Mouse (Mus musculus): ENCODE results near the gene S100a13.

Gene S100a13

DNA sequence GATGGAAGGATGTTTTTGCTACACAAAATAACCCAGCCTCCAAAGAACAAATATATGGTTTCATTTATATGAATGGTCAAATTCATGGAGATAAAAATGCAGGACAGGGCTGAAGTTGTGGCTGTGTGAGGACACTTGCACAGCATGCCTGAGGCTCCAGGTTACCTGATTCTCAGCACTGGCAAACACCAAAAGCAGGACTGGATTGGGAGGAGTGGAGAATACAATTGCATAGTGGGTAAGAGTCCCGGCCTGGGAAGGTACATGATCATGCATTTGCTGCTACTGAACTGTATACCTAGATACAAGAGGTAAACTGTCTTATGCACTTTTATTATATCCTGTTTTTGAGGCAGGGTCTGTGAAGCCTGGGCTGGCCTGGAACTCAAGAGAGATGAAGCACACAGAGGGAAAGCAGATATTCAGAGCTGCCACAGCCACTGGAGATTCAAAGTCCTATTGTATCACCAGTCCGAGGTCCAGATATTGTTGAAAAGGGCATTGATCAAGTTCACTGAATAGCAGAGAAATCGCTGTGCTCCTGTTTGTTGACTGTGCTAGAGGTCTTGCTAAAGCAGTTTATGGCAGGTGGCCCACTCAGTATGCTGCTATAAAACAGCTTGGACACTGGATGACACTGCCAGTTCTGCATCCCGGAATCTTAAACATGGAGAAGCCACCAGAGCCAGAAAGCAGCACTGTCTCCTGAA is 20.2 kb upstream of the S100a13 start:
- TF ChIP-seq GATA4 (IDR thresholded peaks at IDR 0.05; ENCODE audit: insufficient replicate concordance, low read length) = no peak

DNA sequence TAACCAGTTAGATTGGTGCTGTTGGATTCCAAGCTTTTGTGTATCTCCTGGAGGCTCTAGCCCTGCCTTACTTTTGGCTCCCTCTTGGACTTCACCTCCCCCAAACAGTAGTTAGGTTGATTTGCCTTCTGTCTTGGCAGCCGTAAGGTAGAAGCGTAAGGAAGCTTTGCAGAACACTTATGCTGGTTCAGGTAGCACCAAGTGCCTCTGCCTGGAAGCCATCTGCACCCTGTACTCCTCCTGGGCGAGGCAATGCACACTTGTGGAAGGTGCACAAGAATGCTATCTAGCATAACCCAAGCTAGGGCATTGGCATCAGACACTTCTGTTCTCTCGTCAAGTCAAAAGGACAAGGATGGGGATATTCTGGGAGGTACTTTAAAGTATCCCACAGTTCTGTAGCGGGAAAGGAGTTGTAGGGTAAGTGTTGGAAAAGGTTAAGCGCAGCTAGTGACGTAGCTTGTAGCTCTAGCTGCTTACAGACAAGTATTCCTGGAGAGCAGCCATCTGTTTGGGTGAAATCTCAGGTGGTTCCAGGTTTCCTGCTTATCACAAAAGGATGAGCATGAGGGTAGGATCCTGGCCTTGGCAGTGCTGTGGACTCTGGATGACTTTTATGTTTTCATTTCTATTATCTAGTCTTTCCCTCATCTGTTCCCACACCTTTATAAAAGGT is 18.2 kb upstream of the S100a13 start:
- no peak for TF ChIP-seq GATA4 (IDR thresholded peaks at IDR 0.05; ENCODE audit: insufficient replicate concordance, low read length)

DNA sequence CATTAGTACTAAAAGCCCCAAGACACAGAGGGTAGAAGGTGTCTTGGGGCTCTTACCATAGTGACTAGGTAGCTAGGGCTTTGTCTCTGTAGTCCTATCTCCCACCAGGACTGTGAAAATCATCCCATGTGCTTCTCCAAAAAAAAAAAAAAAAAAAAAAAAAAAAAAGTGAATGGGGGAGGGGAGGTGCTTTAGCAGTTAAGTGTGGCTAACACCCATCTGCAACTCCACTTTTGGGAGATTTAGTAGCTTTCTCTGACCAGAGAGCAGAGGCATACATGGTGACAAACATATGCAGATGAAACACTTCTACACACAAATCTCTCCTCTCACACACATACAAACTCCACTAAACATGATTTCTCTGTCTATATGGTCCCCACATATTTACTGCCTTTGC is 16.6 kb upstream of the S100a13 start:
- no peak for TF ChIP-seq GATA4 (IDR thresholded peaks at IDR 0.05; ENCODE audit: insufficient replicate concordance, low read length)

DNA sequence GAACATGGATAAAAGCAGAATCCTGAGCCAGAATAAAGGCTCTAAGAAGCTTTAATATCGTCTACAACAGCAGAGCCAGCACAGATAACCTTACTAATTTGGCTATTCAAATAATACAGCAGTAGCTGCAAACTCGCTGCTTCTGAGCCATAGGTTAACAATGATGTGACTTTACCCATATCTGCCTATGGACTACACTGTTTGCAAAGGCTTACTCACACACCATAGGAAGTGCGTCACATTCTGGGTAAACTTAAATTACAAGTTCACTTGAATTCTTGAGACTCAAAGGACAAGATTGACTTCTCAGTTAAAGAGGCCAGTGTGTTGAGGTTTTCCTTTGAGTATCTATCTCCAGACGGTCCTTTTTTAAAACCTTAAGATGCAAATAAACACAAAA is 10.8 kb upstream of the S100a13 start:
- no peak for TF ChIP-seq GATA4 (IDR thresholded peaks at IDR 0.05; ENCODE audit: insufficient replicate concordance, low read length)

DNA sequence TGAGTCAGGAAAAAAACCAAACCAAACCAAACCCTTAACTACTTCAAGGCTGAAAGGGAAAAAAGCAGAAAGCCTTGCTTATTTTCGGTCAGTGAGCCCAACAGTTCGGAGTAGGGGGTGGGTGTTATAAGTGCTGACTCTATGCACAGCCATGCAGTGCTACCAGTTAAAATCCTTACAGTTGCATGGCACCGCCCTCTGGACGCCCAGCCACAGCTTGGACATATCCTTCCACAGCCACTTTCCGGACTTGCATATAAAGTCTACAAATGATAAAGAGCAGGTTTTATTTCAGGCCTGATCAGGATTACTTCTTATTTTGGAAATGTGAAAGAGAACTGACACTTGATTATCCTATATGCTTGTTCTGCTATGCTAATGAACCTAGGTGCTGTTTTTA is 9.0 kb upstream of the S100a13 start:
- TF ChIP-seq GATA4 (IDR thresholded peaks at IDR 0.05; ENCODE audit: insufficient replicate concordance, low read length) = no peak

DNA sequence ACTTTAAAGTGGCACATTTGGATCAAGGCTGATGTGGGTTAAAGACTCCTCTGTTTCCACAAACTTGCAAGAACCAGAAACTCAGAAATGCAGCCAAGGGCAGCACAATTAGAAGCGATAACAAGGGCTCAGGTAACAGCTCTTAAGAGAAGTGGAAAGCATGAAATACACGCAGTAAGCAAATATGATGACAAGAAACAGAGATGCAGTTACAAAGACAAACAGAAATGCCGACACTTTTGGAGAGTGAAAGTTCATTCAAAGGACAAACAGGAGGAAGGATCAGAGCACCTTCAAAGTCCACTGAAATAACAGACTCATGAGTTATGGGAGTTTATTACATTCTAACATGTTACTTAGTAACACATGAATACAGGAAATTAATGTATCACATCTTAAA is 7.9 kb upstream of the S100a13 start:
- TF ChIP-seq GATA4 (IDR thresholded peaks at IDR 0.05; ENCODE audit: insufficient replicate concordance, low read length) = no peak

DNA sequence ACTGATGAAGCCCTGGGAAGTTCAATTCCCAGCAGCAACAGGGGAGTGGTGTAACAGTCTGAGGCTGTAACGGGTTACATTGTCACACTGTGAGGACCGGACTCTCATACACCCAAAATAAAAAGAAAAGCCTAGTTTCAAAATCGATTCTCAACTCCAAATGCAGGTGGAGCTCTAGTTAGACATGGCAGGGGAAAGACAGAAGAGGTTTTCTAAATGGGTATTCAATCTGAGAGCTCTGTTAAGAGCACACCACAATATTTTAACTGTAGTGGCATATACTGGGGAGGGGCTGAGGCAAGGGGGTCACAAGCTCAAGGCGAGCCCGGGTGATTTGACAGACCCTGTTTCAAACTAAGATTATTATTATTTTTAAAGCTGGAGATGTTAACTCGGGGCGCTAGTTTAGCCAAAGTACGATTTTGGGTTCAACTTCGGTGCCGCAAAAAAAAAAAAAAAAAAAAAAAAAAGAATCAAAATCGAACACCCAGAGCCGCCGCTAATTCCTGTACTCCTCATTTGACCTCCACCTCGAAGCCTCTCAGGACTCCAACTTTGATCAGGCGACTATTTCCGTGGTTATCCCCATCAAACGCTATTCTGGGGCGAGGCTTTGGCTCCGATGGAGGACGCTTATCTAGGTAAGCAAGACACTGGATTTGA is 5.8 kb upstream of the S100a13 start:
- TF ChIP-seq GATA4 (IDR thresholded peaks at IDR 0.05; ENCODE audit: insufficient replicate concordance, low read length) = no peak

DNA sequence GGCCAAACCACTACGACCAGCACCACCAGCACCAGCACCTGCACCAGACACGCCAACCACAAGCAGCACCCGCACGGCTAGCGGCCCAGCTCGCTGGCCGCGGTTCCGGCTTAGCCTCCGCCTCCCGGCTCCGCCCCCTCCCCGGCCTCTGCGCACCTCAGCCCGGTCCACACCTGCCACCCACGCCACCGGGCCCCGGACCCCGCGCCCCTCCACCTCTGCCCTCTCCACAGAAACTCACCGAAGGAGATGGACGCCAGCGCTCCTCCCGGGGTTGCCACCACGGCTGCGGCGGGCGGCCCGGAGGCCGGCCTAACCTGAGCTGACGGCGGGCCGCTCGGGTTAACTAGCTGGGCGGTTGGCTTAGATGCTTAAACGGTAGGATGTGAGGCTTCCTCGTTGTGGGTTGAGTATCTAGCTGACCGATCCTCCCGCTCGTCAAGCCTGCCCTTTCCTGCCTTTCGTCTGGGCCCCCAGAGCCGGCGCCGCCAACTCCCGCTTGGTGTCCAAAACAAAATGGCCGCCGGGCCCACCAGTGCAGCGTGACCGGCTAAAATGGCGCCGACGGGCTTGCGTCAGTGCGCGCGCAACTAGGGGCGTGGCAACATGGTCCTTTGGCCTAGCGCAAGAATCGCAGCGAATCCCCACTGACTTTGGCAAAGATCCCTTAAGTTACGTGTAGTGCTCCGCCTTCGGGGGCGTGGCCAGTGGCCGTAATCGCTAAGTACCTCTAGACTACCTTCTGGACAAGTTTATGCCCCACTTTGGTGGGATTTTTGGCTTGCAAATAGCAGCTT is 5.1 kb upstream of the S100a13 start, which contains the start of gene Chtop:
Gene Chtop (minus strand): TSS at position 549 of the 797 bp plus-strand sequence.
- TF ChIP-seq GATA4 (IDR thresholded peaks at IDR 0.05; ENCODE audit: insufficient replicate concordance, low read length) = no peak

DNA sequence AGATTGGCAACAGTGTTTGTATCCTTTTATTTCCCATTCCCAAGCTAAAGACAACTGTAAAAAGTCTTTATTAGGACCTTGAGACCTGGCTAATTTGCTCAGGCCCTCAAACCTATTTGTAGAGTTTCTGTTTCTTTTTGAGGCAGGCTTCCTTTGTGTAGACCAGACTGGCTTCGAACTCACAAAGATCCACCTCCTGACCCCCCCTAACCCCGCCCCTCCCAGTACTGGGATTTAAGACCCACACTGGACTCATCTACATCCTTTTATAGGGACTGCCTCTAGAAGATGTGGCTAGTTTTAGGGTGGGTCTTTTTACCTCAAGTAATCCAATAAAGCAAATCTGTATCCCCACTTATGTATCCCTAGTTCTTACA is 4.5 kb upstream of the S100a13 start:
- TF ChIP-seq GATA4 (IDR thresholded peaks at IDR 0.05; ENCODE audit: insufficient replicate concordance, low read length) = no peak

DNA sequence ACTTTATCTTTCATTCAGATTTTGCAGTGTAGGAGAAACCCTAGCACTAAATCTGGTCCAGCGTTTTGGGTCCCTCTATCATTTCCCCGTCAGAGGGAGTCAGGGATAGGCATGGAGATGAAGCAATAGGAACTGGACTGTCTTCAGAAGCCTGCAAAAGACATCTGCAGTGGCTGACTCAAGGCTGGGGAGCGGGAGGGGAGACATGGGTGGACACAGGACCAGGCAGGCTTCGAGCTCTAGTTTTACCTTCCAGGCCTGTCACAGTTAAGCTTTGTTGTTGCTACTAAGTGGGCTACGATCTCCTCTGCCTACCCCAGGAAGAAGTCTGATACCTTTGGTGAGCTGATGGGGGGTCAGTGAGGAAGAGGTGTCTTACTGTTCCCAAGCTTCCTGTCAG is 2.0 kb upstream of the S100a13 start:
- TF ChIP-seq GATA4 (IDR thresholded peaks at IDR 0.05; ENCODE audit: insufficient replicate concordance, low read length) = no peak

DNA sequence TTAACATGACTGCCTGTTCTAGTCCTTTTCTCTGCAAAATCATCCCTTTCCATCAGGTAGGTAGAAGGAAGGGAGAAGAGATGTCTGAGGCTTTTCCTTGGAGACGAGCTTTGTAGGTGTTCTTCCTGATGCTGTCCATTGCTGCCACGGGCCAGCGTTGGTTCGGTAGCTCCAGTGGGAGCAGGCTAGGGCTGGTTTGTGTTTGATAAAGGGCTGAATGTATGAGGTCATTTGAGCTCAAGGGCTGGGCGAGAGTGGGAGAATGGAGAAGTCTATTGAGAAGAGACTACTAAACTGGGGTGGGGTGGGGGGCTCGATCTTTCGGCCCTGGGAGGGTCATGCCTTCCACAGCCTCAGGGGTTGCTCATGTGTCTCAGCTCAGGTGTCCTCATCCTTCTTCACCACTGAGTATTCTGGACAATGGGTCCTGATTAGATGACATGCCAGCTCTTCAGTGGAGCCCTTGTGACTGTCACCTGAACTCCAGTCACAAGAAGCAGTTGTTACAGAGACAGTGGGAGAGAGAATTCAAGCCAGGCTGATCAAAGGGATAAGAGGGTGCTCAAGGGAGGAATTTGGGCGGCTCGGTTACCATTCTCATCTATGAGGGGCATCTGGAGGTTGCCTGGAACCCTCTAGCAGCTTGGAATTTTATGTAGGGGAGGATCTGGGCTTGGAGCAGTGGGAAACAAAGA is 1.1 kb upstream of the S100a13 start:
- no peak for TF ChIP-seq GATA4 (IDR thresholded peaks at IDR 0.05; ENCODE audit: insufficient replicate concordance, low read length)

DNA sequence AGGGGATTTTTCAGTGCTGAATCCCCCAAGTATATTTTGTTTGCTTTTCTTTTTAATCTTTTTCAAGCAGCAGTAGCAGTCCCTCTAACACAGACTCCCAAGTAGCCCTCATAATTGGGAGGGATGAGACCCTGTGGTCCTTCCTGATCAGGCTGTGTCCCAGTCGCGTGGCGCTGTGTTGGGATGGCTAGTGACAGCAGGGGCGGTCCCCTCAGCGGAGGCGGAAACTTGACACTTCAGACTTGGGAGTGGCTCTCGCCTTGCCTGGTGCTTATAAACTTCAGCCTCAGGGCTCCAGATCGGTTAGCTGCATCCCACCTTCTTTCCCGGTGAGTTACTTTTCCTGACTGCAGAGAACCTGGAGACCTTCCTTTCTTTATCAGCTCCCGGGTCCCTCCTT is 456 bp downstream of the S100a13 start:
- no peak for TF ChIP-seq GATA4 (IDR thresholded peaks at IDR 0.05; ENCODE audit: insufficient replicate concordance, low read length)

DNA sequence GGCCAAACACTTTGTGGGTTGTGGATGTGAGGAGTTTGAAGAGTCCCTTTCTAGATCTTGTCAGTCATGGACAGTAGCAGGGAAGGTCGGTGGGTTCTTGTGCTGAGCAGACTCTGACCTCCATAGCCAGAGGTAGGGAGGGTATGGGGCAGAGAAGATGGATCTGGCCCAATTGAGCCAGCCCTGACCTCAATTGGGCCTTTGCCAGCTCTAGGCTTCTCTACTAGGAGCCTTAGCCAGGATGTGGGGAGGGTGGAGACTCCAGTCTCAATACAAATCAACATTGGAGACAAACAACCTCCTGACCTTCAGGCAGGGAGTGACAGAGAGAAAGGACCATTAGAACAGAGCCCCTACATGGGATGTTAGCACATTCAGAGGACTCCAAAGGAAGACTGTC is 1.0 kb downstream of the S100a13 start:
- TF ChIP-seq GATA4 (IDR thresholded peaks at IDR 0.05; ENCODE audit: insufficient replicate concordance, low read length) = no peak

DNA sequence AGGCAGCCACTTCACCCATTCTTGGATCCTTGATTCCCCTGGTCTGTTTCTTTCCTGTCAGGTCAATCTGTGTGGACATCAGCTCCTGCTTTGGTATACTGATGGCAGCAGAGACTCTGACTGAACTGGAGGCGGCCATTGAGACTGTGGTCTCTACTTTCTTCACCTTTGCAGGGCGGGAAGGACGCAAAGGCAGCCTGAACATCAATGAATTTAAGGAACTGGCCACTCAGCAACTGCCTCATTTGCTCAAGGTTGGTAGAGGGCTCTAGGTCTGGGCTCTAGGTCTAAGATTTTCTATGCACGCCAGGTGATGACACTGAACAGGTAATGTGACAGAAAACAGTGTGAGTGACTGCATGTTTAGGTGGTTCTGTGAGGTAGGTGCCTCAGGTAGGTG is 1.6 kb downstream of the S100a13 start:
- TF ChIP-seq GATA4 (IDR thresholded peaks at IDR 0.05; ENCODE audit: insufficient replicate concordance, low read length) = no peak

DNA sequence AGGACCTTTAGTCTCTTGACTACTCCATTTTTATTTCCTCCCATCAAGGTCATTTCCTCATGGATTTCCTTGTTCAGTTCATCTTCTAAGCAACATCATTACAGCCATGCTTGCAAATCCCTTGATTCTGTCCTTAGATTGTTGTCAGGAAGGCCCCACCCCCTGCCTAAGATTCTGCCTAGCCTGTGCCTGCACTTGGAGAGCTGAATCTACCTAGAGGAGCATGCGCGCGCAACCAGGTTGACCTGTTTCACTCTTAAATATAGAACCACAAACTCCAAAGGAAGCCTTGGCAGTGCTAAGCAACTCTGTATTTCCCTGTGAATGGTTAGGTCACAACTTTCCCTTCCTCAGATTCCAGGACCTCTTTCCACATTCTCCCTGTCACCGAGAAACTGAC is 3.5 kb downstream of the S100a13 start:
- TF ChIP-seq GATA4 (IDR thresholded peaks at IDR 0.05; ENCODE audit: insufficient replicate concordance, low read length) = no peak

Data from liver, adult (tissue).